Mouse (Mus musculus): Measurements from ENCODE around the gene Ramp2. TPM values are rescaled to one million over a fixed set of nuclear protein-coding genes. Genes with fewer than 3 reads are reported as not detected.

Ramp2 gene
- polyA plus RNA-seq, 1 experiment from 2014 or later, result 196 TPM

GRCm38 (mm10) chr11:101238071-101238647, 7.7 kb upstream of the Ramp2 start:
- Histone ChIP-seq H3K4me1 (replicated peaks) (peaks cover 7% of the 10 kb centered on the region; the same call in 1 of the 2 replicates), H3K27ac (peak overlapping the region; percentile 73), H3K36me3 (no peaks in the 10 kb centered on the region), H3K4me3 (no peak overlapping the region), H3K27me3 (0 out of 2 replicates have a peak, but pooled peaks cover 3% of the 10 kb centered on the region), H3K9ac (no peak overlapping the region), H3K9me3 (replicated peaks) (no peaks in the 10 kb centered on the region), H3K4me2 (0 out of 2 replicates have a peak overlapping the region, but pooled peaks have one; percentile 21)
- 33% methylated on average over 5 of the region's 5 CpGs for WGBS
- ATAC-seq (replicated peaks; ENCODE audit: insufficient number of reproducible peaks, insufficient read depth, low FRiP score, low read depth), result peak; percentile 58

DNA sequence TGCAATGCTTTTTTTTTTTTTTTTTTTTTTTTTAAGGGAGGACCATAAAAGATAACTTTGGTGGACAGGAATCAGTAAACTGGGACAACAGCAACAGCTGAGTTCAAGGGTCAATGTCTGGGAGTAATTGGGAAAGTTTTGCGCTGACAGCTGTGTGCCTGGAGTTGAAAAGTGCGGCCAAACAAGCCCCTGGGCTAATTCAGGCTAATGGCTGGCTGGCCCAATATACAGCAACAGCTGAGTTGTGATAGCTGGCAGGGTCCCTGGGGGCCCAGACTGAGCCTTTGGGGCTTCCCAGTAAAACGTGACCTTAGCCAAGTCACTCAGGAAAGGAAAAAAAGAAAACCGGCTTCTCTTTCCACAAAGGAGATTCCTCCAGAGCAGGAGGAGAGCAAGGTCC, 757 bp upstream of the Ramp2 start:
- Histone ChIP-seq H3K4me1 (replicated peaks) (peaks cover 17% of the 10 kb centered on the region), H3K27me3 (peaks cover 42% of the 10 kb centered on the region), H3K4me2 (peak overlapping the region; percentile 96), H3K36me3 (no peaks in the 10 kb centered on the region), H3K9me3 (replicated peaks) (no peaks in the 10 kb centered on the region), H3K9ac (no peak overlapping the region), H3K27ac (peak overlapping the region; percentile 91), H3K4me3 (peak overlapping the region; percentile 76)
- no peak for ATAC-seq (replicated peaks; ENCODE audit: insufficient number of reproducible peaks, insufficient read depth, low FRiP score, low read depth)
- WGBS, result 30% methylated on average over 4 of the region's 4 CpGs

DNA sequence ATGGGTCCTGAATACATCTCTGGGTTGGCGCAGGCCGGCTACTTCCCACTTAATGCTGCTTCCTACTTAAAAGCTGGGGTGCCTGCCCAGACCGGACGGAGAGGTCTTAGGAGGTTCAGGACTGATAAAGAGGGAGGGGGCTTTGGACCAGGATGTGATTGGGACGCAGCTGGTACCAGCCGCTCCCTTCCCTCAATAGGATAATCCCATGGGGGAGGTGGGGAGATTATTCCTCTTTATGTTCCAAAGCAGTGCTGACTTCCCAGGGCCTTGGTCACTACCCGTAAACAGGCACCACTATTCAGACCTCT, 829 bp downstream of the Ramp2 start:
- no peak; the same call in 1 of the 2 replicates for ATAC-seq (replicated peaks; ENCODE audit: insufficient number of reproducible peaks, insufficient read depth, low FRiP score, low read depth)
- peaks cover 42% of the 10 kb centered on the region for H3K27me3 ChIP-seq
- peak overlapping the region; percentile 81 for H3K9ac ChIP-seq
- peak overlapping the region; percentile 91 for H3K27ac ChIP-seq
- H3K4me1 ChIP-seq (replicated peaks), result peaks cover 17% of the 10 kb centered on the region
- H3K4me2 ChIP-seq, result peak overlapping the region; percentile 96
- no peaks in the 10 kb centered on the region for H3K36me3 ChIP-seq
- H3K9me3 ChIP-seq (replicated peaks), result no peaks in the 10 kb centered on the region
- H3K4me3 ChIP-seq, result peak overlapping the region; percentile 76
- WGBS, result 9% methylated on average over 7 of the region's 7 CpGs

- H3K4me2 ChIP-seq, result peak overlapping the region; percentile 96
- no peaks in the 10 kb centered on the region for H3K36me3 ChIP-seq
- ATAC-seq (replicated peaks; ENCODE audit: insufficient number of reproducible peaks, insufficient read depth, low FRiP score, low read depth), result no peak
- H3K4me3 ChIP-seq, result peak overlapping the region; percentile 76
- peaks cover 42% of the 10 kb centered on the region for H3K27me3 ChIP-seq
- WGBS, result 73% methylated on average over 6 of the region's 6 CpGs
- H3K9me3 ChIP-seq (replicated peaks), result no peaks in the 10 kb centered on the region
- peak overlapping the region; percentile 91 for H3K27ac ChIP-seq
- H3K4me1 ChIP-seq (replicated peaks), result peaks cover 20% of the 10 kb centered on the region
- H3K9ac ChIP-seq, result peak overlapping the region; percentile 81
Measured at GRCm38 (mm10) chr11:101247521-101248030, 1.7 kb downstream of the Ramp2 start.

DNA sequence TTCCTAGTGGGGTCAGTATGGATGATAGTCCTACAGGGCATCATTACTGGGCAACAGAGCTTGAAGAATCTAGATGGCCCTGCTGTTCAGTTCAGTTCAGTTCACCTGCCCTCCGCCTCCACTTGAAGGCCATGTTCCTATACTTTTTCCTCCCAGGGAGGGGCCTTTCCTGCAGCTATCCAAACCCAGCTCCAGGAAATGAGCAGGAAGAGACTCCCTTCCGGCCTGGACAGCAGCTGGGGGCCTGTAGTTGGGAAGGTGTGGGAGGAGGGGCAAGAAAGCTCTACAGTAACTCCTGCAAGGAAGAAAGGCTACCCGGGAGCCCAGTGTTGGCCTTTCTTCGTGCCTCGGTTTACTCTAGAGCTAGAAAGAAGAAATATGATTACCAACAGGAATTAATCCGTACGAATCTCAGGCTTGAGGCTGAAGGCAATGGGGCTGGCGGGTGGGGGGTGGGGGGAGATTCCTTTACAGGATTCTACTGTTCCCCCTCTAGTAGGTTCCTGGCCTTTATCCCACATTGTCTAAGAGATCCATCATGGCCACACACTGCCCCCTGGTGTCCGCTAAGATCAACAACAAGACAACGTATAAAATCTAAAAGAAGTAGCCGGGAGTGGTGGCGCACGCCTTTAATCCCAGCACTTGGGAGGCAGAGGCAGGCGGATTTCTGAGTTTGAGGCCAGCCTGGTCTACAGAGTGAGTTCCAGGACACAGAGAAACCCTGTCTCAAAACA, 2.6 kb downstream of the Ramp2 start:
- peak; percentile 55; the same call in 1 of the 2 replicates for ATAC-seq (replicated peaks; ENCODE audit: insufficient number of reproducible peaks, insufficient read depth, low FRiP score, low read depth)
- H3K4me2 ChIP-seq, result peak overlapping the region; percentile 96
- peaks cover 42% of the 10 kb centered on the region for H3K27me3 ChIP-seq
- no peaks in the 10 kb centered on the region for H3K9me3 ChIP-seq (replicated peaks)
- H3K4me3 ChIP-seq, result peak overlapping the region; percentile 76
- peak overlapping the region; percentile 4; the same call in 1 of the 2 replicates for H3K9ac ChIP-seq
- H3K36me3 ChIP-seq, result no peaks in the 10 kb centered on the region
- peak overlapping the region; percentile 91 for H3K27ac ChIP-seq
- 27% methylated on average over 14 of the region's 14 CpGs for WGBS
- peaks cover 25% of the 10 kb centered on the region for H3K4me1 ChIP-seq (replicated peaks)

DNA sequence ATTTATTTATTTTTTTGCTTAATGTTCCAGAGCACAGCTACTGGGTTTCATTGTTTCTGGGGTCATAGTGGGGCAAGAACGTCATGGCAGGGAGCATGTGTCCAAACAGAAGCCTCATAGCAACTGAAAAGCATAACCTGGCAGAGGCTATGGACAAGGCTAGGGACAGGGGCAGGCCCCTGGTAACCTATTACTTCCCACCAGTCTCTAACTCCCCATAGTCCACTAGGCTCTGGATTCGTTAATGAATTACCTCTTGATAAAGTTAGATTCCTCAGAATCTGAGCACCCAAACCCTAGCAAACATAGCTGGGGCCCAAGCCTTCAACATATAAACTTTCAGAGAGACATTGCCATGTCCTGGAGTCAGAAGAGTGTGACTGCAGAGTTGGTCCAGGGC, 5.2 kb downstream of the Ramp2 start:
- no peak overlapping the region for H3K9ac ChIP-seq
- H3K36me3 ChIP-seq, result no peaks in the 10 kb centered on the region
- H3K27ac ChIP-seq, result no peak overlapping the region
- peaks cover 28% of the 10 kb centered on the region for H3K4me1 ChIP-seq (replicated peaks)
- no peak overlapping the region for H3K4me2 ChIP-seq
- no peak overlapping the region for H3K4me3 ChIP-seq
- peaks cover 22% of the 10 kb centered on the region for H3K27me3 ChIP-seq
- 69% methylated on average over 2 of the region's 2 CpGs for WGBS
- no peak for ATAC-seq (replicated peaks; ENCODE audit: insufficient number of reproducible peaks, insufficient read depth, low FRiP score, low read depth)
- H3K9me3 ChIP-seq (replicated peaks), result no peaks in the 10 kb centered on the region

DNA sequence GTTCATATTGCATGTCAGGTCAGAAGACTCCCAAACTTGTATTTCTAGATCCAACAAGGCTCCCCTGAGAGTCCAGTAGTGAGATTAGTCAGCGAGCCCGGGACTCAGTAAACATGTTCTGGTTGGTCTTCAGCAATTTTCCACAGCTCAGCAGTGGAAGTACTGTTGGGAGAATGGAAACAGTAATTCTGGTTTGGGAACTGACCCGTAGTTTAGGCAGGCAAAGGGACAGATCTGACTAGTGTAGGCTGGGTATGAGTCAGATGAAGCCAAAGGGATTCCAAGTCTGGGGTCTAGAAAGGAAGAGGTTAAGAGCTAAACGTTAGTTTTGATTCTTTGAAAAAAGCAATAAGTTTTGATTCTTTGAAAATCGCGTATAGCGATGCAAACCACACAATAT, 7.1 kb downstream of the Ramp2 start:
- Histone ChIP-seq H3K4me1 (replicated peaks) (peaks cover 30% of the 10 kb centered on the region), H3K4me2 (peak overlapping the region; percentile 87), H3K27ac (peak overlapping the region; percentile 91), H3K9ac (peak overlapping the region; percentile 82), H3K36me3 (0 out of 2 replicates have a peak, but pooled peaks cover 1% of the 10 kb centered on the region), H3K9me3 (replicated peaks) (no peaks in the 10 kb centered on the region), H3K4me3 (peak overlapping the region; percentile 74), H3K27me3 (peaks cover 3% of the 10 kb centered on the region)
- ATAC-seq (replicated peaks; ENCODE audit: insufficient number of reproducible peaks, insufficient read depth, low FRiP score, low read depth), result no peak
- 8% methylated on average over 7 of the region's 7 CpGs for WGBS

GRCm38 (mm10) chr11:101253613-101254389, 8.0 kb downstream of the Ramp2 start, which contains the start of gene Vps25:
Vps25 (plus strand) TSS chr11:101253707.
- no peaks in the 10 kb centered on the region for H3K9me3 ChIP-seq (replicated peaks)
- 0 out of 2 replicates have a peak, but pooled peaks cover 4% of the 10 kb centered on the region for H3K36me3 ChIP-seq
- peak within 1 kb of the TSS; percentile 74 for H3K4me3 ChIP-seq
- H3K4me2 ChIP-seq, result peak within 1 kb of the TSS; percentile 87
- peak; percentile 71 for ATAC-seq (replicated peaks; ENCODE audit: insufficient number of reproducible peaks, insufficient read depth, low FRiP score, low read depth)
- peak within 1 kb of the TSS; percentile 82 for H3K9ac ChIP-seq
- peaks cover 38% of the 10 kb centered on the region for H3K4me1 ChIP-seq (replicated peaks)
- under 1% methylated on average over 40 of the region's 40 CpGs for WGBS
- peak within 1 kb of the TSS; percentile 91 for H3K27ac ChIP-seq
- H3K27me3 ChIP-seq, result no peaks in the 10 kb centered on the region

DNA sequence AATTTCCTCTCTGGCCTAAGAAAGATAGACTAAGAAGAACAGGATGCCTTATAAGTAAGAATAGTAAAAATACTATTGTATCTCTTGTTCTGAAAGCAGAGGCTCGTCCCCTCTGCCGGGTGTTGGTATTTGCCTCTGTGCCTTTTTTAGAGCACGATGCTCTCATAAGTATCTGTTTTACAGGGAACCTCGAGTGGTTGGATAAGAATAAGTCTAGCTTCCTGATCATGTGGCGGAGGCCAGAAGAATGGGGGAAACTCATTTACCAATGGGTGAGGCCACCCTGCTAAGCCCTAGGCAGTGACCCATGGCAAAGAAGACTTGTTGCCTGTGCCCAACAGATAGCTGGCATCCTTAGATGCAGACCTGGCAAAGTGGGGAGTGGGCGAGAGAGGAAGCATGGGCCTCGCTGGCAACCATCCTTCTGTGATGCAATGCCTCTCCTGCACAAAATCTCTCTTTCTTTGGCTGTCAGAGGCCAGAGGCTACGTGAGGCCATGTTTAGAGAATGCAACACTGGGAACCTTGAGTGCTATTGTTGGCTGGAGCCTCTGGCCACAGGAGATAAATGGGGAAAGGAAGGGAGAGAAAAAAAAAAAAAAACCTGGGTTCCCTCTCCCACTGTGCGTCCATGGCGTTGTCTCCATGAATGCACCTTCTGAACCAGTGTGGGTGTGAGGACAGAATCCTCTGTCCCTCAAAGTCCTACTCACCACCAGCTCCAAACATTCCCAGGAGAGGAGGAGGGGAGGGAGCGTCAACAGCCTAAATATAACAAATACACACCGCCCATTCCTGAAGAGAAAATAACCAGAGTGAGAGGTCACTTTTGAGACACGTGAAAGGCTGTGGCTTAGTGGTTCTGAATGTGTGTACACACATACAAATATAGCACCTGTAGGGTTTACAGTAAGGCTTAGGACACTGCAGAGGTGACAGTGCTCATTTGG, 10.3 kb downstream of the Ramp2 start:
- H3K4me2 ChIP-seq, result no peak overlapping the region; the same call in 1 of the 2 replicates
- no peaks in the 10 kb centered on the region for H3K9me3 ChIP-seq (replicated peaks)
- no peak overlapping the region for H3K9ac ChIP-seq
- H3K27ac ChIP-seq, result peak overlapping the region; percentile 77
- H3K4me1 ChIP-seq (replicated peaks), result peaks cover 60% of the 10 kb centered on the region
- no peak for ATAC-seq (replicated peaks; ENCODE audit: insufficient number of reproducible peaks, insufficient read depth, low FRiP score, low read depth)
- 0 out of 2 replicates have a peak, but pooled peaks cover 4% of the 10 kb centered on the region for H3K36me3 ChIP-seq
- WGBS, result 51% methylated on average over 13 of the region's 13 CpGs
- H3K27me3 ChIP-seq, result no peaks in the 10 kb centered on the region
- H3K4me3 ChIP-seq, result no peak overlapping the region

- H3K27ac ChIP-seq, result peak overlapping the region; percentile 82
- H3K4me2 ChIP-seq, result peak overlapping the region; percentile 97
- H3K36me3 ChIP-seq, result 0 out of 2 replicates have a peak, but pooled peaks cover 4% of the 10 kb centered on the region
- peaks cover 25% of the 10 kb centered on the region for H3K27me3 ChIP-seq
- H3K9ac ChIP-seq, result 0 out of 2 replicates have a peak overlapping the region, but pooled peaks have one; percentile 22
- H3K4me1 ChIP-seq (replicated peaks), result peaks cover 74% of the 10 kb centered on the region
- H3K9me3 ChIP-seq (replicated peaks), result no peaks in the 10 kb centered on the region
- WGBS, result 13% methylated on average over 6 of the region's 6 CpGs
- ATAC-seq (replicated peaks; ENCODE audit: insufficient number of reproducible peaks, insufficient read depth, low FRiP score, low read depth), result peak; percentile 36; the same call in 1 of the 2 replicates
- peak overlapping the region; percentile 65; the same call in 1 of the 2 replicates for H3K4me3 ChIP-seq
Measured at GRCm38 (mm10) chr11:101259261-101259712, 13.5 kb downstream of the Ramp2 start.

Measured in heart, embryonic 15.5 days (tissue).